Mouse (Mus musculus) hindbrain, embryonic 16.5 days (tissue): ENCODE data around the gene Ptgir. TPM values are rescaled to one million over a fixed set of nuclear protein-coding genes. Genes with fewer than 3 reads are reported as not detected.
"Not testable (repeated sequence)": the region's sequence is repeated elsewhere in the genome, so short reads cannot be mapped to it uniquely, and the experiment has no call there.

Experiments used
- ATAC-seq: fragments of 200-750 bp; cut with Nextera tagmentation; 2 replicates; pipeline ENCODE4 v1.8.0; 2017; ENCODE audit warnings: moderate TSS enrichment, moderate library complexity
- H3K27ac ChIP-seq: fragments of 300-500 bp; sonication (generic); 2 replicates; pipeline ENCODE4 v1.5.1; 2014; ENCODE audit warnings: low read depth, mild to moderate bottlenecking, control low read depth, low read length, moderate library complexity
- H3K27me3 ChIP-seq: fragments of 300-500 bp; sonication (generic); replicated peaks from 2 replicates; pipeline ENCODE4 v1.6.1; 2014; ENCODE audit warnings: low read length; ENCODE audit not compliant: control insufficient read depth, insufficient read depth
- H3K36me3 ChIP-seq: fragments of 300-500 bp; sonication (generic); 2 replicates; pipeline ENCODE4 v1.6.1; 2014; ENCODE audit warnings: mild to moderate bottlenecking, low read length, moderate library complexity, mixed read lengths; ENCODE audit not compliant: control insufficient read depth, insufficient read depth
- H3K4me1 ChIP-seq: fragments of 300-500 bp; sonication (generic); 2 replicates; pipeline ENCODE4 v1.6.1; 2014; ENCODE audit warnings: low read depth, low read length; ENCODE audit not compliant: control insufficient read depth, insufficient read depth
- H3K4me2 ChIP-seq: fragments of 300-500 bp; sonication (generic); 2 replicates; pipeline ENCODE4 v1.6.1; 2014; ENCODE audit warnings: mild to moderate bottlenecking, low read length, control low read depth, moderate library complexity
- H3K4me3 ChIP-seq: fragments of 300-500 bp; sonication (generic); 2 replicates; pipeline ENCODE4 v1.5.1; 2014; ENCODE audit warnings: mild to moderate bottlenecking, low read length, control low read depth, moderate library complexity
- H3K9ac ChIP-seq: fragments of 300-500 bp; sonication (generic); 2 replicates; pipeline ENCODE4 v1.6.1; 2014; ENCODE audit warnings: low read depth, mild to moderate bottlenecking, control low read depth, low read length, moderate library complexity
- H3K9me3 ChIP-seq: fragments of 300-500 bp; sonication (generic); 2 replicates; pipeline ENCODE4 v1.6.1; 2014; ENCODE audit warnings: mild to moderate bottlenecking, low read length, moderate library complexity; ENCODE audit not compliant: control insufficient read depth
- WGBS: fragments of 180-500 bp; shearing (Covaris S2); extraction: QIAGEN DNeasy Blood & Tissue Kit; methylation state at CpG from one replicate; pipeline ENCODE4 v1.1.7; 2014; 5-methylcytosine and 5-hydroxymethylcytosine counted together
- polyA plus RNA-seq: library from polyadenylated mRNA; unstranded; fragments of >200 nt; fragmentation: Nextera tagmentation; extraction: Ambion mirVana; gene quantifications from 2 replicates; pipeline ENCODE4 v1.2.1, GENCODE M21; 2015

The Ptgir gene
- polyA plus RNA-seq, 1 experiment from 2014 or later, result 0.14 TPM

- Histone ChIP-seq H3K27ac (peak overlapping the region; percentile 93), H3K4me3 (peak overlapping the region; percentile 73; the same call in 1 of the 2 replicates), H3K27me3 (no peaks in the 10 kb centered on the region), H3K4me2 (peak overlapping the region; percentile 94), H3K4me1 (peaks cover 36% of the 10 kb centered on the region), H3K36me3 (no peaks in the 10 kb centered on the region), H3K9ac (no peak overlapping the region; the same call in 1 of the 2 replicates), H3K9me3 (no peaks in the 10 kb centered on the region)
- ATAC-seq, result no peak
- 48% methylated on average over 8 of the region's 8 CpGs for WGBS
Measured at GRCm38 (mm10) chr7:16948923-16949458, 42.7 kb downstream of the Ptgir start.

DNA sequence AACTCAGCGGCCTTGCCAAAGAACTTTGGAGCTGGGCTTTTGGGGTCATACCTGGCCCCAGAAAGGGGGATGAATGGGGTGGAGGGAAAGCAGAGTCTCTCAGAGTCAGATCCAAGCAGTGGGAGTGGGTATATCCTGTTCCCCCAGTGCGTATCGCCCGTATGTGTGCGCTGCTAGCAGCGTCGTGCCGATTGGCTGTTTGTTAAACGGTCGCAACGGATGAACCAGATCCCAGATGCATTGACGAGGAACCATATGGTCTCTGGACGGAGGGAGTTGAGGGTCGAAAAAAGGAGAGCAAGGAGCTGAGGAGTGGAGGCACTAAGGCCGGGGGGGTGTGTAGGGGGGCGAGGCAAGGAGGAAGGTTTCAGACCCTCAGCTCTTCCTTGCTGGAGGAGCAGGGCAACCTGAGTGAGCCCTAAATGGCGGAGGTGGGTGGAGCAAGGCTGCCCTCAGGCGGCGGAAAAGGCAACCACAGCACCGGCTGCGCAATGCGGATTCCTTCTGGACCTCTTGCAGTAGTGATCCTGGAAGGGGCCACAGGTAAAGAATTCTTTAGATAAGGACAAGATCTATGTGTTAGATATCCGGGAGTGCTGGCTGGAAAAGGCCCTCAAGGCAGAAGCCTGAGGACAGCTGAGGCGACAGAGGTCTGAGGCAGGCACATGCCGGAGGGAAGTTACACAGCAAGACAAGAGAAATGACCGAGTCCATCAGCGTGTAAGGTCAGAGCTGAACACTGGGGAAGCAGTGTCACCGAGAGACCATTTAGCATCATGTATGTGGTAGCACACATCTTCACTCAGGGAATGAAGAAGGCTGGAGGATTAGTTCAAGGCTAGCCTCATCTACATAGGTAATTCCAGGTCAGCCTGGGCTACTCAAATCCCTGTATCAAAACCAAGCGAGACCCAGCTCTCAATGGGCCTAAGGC, 43.9 kb downstream of the Ptgir start:
- WGBS, result 9% methylated on average over 29 of the region's 29 CpGs
- peak overlapping the region; percentile 76 for H3K27ac ChIP-seq
- ATAC-seq, result peak; percentile 65

DNA sequence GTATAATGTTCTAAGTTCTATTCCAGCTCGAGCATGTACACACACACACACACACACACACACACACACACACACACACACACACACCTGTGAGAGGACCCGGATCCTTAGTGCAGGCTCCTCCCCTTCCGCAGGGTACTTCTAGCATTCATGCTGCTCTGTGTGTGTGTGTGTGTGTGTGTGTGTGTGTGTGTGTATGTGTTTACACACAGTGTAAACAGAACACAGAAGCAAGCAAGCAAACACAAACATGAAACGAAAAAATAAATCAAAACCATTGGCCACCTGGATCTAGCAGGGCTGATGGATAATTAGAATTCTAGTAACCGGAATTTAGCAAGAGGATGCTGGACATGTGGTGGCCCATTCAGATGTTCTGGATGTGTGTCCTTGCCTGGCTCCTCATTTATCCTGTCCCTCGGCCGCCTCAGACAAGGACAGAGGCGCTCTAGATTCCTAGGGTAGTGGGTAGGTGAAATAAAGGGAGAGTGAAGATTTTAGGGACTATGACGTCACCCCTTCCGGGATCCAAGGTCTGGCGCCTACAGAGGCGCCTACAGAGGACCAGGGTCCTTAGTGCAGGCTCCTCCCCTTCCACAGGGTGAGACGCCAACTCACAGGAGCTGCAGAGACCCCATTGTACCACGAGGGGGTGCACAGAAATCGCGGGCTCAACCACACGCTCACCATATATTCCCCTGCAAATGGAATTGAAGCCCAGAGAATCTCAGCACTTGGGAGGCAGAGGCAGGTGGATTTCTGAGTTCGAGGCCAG, 44.8 kb downstream of the Ptgir start:
- 26% methylated on average over 18 of the region's 18 CpGs for WGBS
- peak; percentile 48 for ATAC-seq
- no peak overlapping the region for H3K4me3 ChIP-seq
- H3K4me2 ChIP-seq, result peak overlapping the region; percentile 27; the same call in 1 of the 2 replicates
- H3K9ac ChIP-seq, result no peak overlapping the region
- H3K36me3 ChIP-seq, result no peaks in the 10 kb centered on the region
- H3K4me1 ChIP-seq, result peaks cover 29% of the 10 kb centered on the region
- H3K9me3 ChIP-seq, result no peaks in the 10 kb centered on the region
- peak overlapping the region; percentile 57 for H3K27ac ChIP-seq
- no peaks in the 10 kb centered on the region for H3K27me3 ChIP-seq

More for the DNA sequence above, 43.9 kb downstream of the Ptgir start:
- Histone ChIP-seq H3K9ac (peak overlapping the region; percentile 55), H3K9me3 (no peaks in the 10 kb centered on the region), H3K4me3 (peak overlapping the region; percentile 26), H3K4me1 (peaks cover 34% of the 10 kb centered on the region), H3K36me3 (no peaks in the 10 kb centered on the region), H3K4me2 (peak overlapping the region; percentile 94), H3K27me3 (no peaks in the 10 kb centered on the region)

GRCm38 (mm10) chr7:16953776-16954175, 47.5 kb downstream of the Ptgir start:
- not testable (repeated sequence) for H3K4me2 ChIP-seq, H3K36me3 ChIP-seq, H3K9me3 ChIP-seq, H3K27ac ChIP-seq, ATAC-seq, H3K9ac ChIP-seq, H3K4me3 ChIP-seq, H3K27me3 ChIP-seq
- H3K4me1 ChIP-seq, result peaks cover 26% of the 10 kb centered on the region
- 69% methylated on average over 2 of the region's 2 CpGs for WGBS

- Histone ChIP-seq H3K27ac (peak overlapping the region; percentile 44; the same call in 1 of the 2 replicates), H3K36me3 (no peaks in the 10 kb centered on the region), H3K4me1 (peaks cover 21% of the 10 kb centered on the region), H3K4me3 (no peak overlapping the region), H3K9ac (no peak overlapping the region), H3K9me3 (no peaks in the 10 kb centered on the region), H3K27me3 (no peaks in the 10 kb centered on the region), H3K4me2 (no peak overlapping the region)
- 86% methylated on average over 4 of the region's 4 CpGs for WGBS
- ATAC-seq, result no peak
Measured at GRCm38 (mm10) chr7:16955712-16956111, 49.4 kb downstream of the Ptgir start.

DNA sequence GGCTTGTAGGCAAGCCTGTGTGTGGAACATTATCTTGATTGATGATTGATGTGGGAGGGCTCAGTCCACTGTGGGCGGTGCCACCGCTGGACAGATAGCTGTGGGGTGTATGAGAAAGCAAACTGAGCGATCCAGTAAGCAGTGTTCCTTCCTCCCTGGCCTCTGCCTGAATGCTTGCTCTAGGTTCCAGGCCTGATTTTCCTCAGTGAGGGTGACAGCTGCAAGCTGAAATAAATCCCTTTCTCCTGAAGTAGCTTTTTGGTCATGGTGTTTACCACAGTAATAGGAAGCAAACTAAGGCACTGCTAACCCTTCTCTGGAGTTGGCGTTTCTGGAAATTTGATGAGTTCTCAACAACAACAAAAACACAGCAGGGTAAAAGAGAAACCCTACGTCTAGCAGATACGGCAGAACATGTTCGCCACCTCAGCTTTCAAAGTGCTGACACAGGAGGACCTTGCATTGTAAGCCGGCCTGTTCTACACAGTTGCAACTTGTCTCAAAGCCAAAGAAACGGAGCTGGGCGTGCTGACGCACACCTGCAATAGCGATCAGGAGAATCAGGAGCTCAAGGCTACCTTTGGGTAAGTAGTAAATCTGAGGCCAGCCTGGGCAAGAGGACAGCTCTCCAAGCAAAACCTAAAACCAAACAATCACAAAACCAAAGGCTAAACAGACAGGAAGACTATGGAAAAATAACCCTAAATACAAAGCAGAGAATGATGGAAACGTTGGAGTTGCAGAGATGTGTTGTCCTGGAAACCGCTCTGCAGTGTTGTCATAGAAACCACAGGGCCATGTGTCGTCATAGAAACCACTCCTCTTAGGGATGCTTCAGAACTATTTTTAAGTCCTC, 50.3 kb downstream of the Ptgir start:
- no peaks in the 10 kb centered on the region for H3K27me3 ChIP-seq
- no peak overlapping the region for H3K9ac ChIP-seq
- 25% methylated on average over 15 of the region's 15 CpGs for WGBS
- no peak overlapping the region for H3K4me3 ChIP-seq
- peak overlapping the region; percentile 31 for H3K4me2 ChIP-seq
- no peaks in the 10 kb centered on the region for H3K36me3 ChIP-seq
- peak overlapping the region; percentile 83 for H3K27ac ChIP-seq
- H3K9me3 ChIP-seq, result no peaks in the 10 kb centered on the region
- peak; percentile 66 for ATAC-seq
- peaks cover 24% of the 10 kb centered on the region for H3K4me1 ChIP-seq

DNA sequence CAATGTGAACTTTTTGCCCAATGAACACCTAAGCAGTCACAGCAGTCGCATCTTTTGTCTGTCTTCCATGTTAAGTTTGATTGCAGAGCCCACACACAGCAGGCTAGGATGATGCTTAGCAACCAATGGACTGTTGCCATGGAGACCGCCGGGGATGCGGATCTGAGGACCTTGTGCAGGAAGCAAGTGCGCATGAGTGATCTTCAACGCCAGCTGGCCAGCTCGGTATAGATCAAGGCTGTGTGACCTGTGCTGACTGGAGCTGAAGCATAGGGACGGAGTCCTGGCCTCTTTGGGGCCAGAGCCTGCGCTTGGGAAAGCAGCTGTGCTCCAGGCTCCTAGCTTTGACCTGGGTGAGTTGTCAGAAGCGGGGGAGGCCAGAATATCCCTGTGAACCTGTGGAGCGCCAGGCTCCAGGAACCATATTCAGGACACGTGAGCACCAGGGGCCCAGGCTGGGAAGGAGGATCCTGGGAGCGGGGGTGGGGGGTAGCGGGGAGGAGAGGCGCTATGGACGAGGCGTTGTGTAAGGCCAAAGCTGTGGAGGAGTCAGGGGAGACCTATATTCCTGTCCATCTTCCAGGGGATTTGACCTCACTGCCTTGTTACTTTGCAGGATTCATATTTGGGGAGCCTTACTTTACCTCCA, 53.4 kb downstream of the Ptgir start, which contains the start of gene Pnmal1:
Gene Pnmal1, plus strand, starts transcription at position 141 of the 649 bp plus-strand sequence.
- H3K4me2 ChIP-seq, result peak within 1 kb of the TSS; percentile 55
- WGBS, result 6% methylated on average over 17 of the region's 17 CpGs
- no peaks in the 10 kb centered on the region for H3K36me3 ChIP-seq
- peak within 1 kb of the TSS; percentile 84 for H3K27ac ChIP-seq
- peak; percentile 93 for ATAC-seq
- H3K9ac ChIP-seq, result peak within 1 kb of the TSS; percentile 58
- H3K27me3 ChIP-seq, result no peaks in the 10 kb centered on the region
- H3K4me3 ChIP-seq, result peak within 1 kb of the TSS; percentile 42
- H3K9me3 ChIP-seq, result no peaks in the 10 kb centered on the region
- H3K4me1 ChIP-seq, result peaks cover 24% of the 10 kb centered on the region
